Mouse (Mus musculus) T-helper 17 cell (primary cell): ENCODE measurements at regions not wholly inside any gene's neighbourhood (a gene's known extent, or its start where the extent isn't known, plus 50 kb on each side); places are given as distances from the start of the nearest gene placed in this dataset.

Experiments used
- in situ Hi-C, 2 experiments: fragments of 300-600 bp; cut with MboI, MseI; formaldehyde crosslinking; loops; 1 replicate in 1 of 2; 2 replicates in 1 of 2; pipeline ENCODE4 v1.15.1; 2025; ENCODE audit warnings: high pct_unique_total_duplicates in 2 of 2

- in situ Hi-C loops, result no loop called here
Observed at GRCm38 (mm10) chr3:38397615-38397956, 87.1 kb downstream of the Ankrd50 start.

DNA sequence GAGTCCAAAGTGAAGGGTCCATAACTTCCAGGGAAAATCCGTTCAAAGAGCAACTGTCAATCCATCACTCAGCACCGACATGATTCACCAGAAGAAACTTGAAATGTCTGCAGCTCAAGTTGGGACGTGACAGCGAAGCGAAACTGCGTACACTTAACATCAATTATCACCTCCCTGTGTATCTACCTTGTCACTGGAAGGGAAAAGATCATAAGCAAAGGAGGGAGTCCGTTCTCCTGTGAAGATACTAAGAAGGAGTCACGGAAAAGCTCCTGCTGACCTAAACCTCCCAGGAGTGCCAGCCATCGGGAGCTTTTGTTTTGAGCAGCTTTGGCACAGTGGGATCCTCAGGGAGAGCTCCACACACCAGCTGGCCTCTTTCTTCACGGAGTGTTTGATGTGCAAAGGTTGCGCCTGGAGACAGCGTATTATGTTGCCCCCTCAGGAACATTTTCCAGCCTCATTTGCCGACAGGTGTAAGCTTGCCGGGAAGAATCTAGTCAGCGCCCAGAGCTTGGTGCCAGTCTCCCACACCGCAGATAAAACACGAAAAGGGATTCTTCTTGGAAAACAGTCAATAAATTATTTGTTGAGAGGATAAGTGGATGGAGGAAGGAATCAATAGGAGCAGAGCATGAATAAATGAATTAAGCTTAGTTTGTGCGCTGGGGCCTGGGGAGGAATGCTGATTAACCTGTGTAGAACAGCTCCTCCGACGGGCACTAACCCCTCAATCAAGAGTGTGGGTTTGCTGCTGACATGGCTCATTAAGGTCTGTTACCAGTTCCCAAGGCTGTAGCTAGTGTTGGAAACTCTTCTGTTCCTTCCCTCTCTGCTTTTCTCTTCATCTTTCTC lies 87.7 kb downstream of the Ankrd50 start:
- in situ Hi-C loops, result no loop called here

DNA sequence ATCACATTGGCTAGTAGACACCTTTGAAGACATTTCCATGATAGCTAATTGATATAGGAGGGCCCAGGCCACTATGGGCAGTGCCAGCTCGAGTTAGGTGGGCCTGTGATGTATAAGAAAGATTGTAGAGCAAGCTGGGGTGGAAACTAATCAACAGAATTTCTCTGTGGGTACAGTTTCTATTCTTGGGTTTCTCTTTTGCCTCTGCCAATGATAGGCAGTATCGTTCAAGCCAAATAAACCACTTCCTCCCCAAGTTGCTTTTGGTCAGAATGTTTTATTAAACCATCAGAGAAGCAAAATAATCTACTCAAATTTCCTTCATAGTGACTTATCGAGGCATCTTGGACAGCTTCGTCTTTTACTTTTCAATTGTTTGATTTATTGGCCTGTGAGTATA lies 90.3 kb downstream of the Ankrd50 start:
- in situ Hi-C loops, result no loop called here

GRCm38 (mm10) chr3:38389647-38390046 lies 95.0 kb downstream of the Ankrd50 start:
- in situ Hi-C loops, result no loop called here

- in situ Hi-C loops, result no loop called here
Observed at GRCm38 (mm10) chr3:38388961-38389360, 95.7 kb downstream of the Ankrd50 start.

DNA sequence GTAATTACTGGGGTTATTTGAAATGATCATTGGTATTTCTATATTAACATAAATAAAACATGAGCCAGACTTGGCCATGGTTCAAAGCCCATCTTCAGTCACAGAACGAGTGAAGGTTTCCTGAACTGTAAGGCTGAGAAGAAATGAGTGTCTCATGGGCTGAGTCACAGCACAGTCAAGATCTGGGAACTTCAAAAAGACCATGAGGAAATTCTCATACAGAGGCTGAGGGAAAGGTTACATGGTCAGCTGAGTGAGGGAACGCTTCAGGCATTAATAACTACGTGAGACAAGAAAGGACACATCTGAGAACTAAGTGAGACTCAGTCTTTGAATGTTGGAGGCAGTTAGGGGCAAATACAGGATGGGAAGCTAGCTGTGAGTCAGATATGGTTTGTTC lies 101.9 kb downstream of the Ankrd50 start:
- in situ Hi-C loops, result no loop called here

DNA sequence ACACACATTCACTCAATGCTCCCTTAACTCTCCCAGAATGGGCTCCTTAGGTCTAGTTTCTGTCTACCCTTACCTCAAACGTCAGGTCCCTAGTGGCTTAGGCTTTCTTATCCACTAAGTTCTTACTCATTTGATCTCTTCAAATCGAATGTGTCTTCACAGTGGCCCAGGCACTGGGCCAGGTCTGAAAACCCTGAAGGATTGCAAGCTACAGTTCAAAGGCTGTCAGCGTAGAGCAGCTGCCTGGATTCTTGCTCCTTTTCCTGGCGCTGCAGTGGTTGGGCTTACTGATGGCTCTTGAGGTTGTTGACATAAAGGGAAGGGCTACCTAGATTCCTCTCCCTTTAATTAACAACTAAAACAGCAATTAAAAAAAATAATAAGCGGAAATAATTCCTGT lies 103.0 kb downstream of the Ankrd50 start:
- in situ Hi-C loops, result no loop called here

GRCm38 (mm10) chr3:38373690-38374089 lies 111.0 kb downstream of the Ankrd50 start:
- in situ Hi-C loops, result no loop called here

GRCm38 (mm10) chr3:38371702-38372101 lies 112.9 kb downstream of the Ankrd50 start:
- in situ Hi-C loops, result no loop called here

GRCm38 (mm10) chr3:38363888-38364287 lies 120.8 kb downstream of the Ankrd50 start:
- in situ Hi-C loops, result no loop called here

- in situ Hi-C loops, result no loop called here
Observed at GRCm38 (mm10) chr3:38361411-38361810, 123.2 kb downstream of the Ankrd50 start.

DNA sequence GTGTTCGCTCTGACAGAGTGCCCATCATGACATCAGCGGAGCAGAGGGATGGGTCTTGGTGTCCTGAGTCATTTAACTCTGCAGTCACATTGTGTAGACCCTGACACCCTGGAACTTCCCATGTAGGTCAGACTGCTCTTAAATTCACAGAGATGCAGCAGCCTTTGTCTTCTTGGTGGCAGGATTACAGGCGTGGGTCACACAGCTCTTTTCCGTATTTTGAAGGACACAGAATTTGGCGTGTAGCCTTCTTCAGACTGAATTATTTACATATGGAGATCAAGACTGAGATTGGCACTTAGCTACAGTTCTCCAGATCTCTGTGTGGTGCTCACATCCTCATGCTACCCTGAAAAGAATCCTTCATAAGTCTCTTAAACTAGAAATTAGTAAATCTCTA lies 123.7 kb downstream of the Ankrd50 start:
- in situ Hi-C loops, result no loop called here

DNA sequence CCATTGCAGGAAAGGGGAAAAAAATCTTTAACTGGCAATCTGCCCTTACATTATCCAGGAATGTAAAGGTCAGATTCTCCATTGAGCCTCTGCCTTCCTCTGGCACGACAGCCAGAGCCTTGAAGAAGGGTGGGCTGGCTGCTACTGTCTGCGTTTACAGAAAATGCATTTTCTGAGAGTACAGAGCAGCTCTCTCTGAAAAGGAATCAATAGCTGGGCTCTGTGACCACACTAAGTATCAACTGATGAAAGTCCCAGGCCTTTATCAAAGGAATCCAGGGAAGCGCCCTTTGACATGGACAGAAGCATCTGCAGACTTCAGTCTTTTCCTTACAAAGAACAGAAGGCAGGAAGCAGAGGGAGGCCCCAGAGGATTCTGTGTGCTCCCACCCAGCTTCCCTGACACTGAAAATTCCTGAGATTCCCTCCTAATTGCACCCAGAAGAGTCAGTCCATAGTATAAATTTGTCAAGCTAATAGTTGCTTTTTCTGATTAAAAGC lies 124.2 kb downstream of the Ankrd50 start:
- in situ Hi-C loops, result no loop called here

DNA sequence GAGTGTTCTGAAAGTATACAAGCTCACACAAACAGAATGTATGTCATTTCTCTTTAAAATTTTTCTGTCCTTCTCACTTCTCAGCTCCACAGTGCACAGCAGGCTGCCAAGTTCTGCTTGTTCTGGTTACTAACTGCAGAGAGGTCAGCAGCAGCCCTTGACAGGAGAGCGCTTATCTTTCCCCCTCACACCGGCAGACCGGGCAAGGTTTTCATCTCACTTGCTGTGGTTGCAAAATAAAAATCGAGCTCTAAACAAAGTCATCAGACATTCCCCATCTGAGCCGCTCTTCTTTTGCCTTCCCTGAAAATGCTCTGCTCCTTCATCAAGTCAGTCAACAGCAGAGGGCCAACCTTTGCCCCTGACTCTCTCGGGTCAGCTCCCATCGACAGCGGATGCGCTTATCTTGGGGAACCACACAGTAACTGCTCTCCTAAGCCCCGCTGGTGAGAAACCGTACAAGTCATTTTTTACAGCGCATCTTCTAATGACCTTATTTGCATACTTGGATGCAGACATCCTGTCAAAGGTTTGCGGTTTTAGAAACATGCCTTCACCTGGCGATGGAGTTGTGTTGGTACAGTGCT lies 126.6 kb downstream of the Ankrd50 start:
- in situ Hi-C loops, result no loop called here

- in situ Hi-C loops, result no loop called here
Observed at GRCm38 (mm10) chr3:38344283-38344682, 140.4 kb downstream of the Ankrd50 start.

GRCm38 (mm10) chr3:38341666-38342065 lies 143.0 kb downstream of the Ankrd50 start:
- in situ Hi-C loops, result no loop called here

- in situ Hi-C loops, result loop anchor here in 1 of 2 experiments (10.0 kb wide), 1 partner anchor 1701 kb away; no protein-coding TSS in a partner anchor
Observed at GRCm38 (mm10) chr3:38333321-38333910, 151.2 kb downstream of the Ankrd50 start.

- in situ Hi-C loops, result loop anchor here in 1 of 2 experiments (10.0 kb wide), 1 partner anchor 1704 kb away; no protein-coding TSS in a partner anchor
Observed at GRCm38 (mm10) chr3:38331169-38331568, 153.5 kb downstream of the Ankrd50 start.

- in situ Hi-C loops, result no loop called here
Observed at GRCm38 (mm10) chr3:38327286-38327685, 157.4 kb downstream of the Ankrd50 start.

DNA sequence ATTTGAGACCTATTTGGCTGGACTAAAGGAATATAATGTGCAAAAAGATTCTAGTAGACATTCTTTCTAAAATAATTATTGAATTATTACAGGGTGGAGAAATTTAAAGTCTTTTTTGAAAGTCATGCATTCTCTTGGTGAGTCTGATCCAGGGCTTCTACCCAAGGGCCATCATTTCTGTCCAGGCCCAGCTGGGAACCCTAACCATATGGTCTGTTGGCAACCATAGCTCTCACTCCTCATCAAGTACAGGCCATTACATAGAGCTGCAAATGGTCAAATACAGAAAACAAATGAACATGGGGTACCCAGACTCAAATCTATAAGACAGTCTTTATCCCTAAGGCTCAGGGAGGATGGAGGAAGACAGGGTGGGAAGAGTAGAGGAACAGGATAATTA lies 158.4 kb downstream of the Ankrd50 start:
- in situ Hi-C loops, result no loop called here

GRCm38 (mm10) chr3:38324663-38325062 lies 160.0 kb downstream of the Ankrd50 start:
- in situ Hi-C loops, result no loop called here

DNA sequence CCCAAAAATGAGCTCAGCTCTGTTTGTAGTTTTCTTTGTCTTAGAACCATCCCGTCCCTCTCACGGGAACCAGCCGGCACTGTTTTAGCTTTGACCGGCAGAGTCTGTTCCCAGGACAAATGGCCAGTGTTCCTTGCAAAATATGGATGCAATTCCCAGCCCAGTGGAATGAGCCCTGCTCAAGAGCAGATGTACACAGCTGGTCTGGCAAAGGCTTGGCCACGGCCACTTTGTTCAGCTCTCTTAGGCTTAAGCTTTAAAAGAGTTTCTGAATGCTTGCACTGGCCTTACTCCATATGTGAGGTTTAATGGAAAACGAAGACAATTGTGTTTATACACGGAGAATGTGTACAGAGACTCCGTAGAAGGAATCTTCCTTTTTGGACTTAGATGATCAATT lies 162.2 kb downstream of the Ankrd50 start:
- in situ Hi-C loops, result no loop called here

DNA sequence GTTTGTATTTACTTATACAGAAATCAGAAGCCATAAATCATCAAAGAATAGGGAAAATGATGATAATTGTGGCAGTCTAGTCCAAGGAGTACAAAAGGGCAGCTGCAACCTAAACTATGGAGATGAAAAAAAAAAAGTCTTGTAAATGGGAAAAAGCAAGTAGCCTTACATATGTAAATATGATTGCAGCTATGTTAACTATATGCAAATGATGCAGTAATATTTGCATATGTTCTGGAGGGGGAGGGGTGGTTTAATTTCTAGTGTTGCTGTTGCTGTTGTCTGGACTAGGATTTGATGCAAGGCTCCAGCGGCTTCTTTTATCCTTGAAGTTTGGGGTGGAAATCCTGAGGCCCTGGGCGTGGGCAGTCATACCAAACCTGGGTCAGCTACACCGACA lies 163.0 kb downstream of the Ankrd50 start:
- in situ Hi-C loops, result no loop called here
